ENCODE assay signal across 15 mouse cellular contexts in the genomic region with DNA sequence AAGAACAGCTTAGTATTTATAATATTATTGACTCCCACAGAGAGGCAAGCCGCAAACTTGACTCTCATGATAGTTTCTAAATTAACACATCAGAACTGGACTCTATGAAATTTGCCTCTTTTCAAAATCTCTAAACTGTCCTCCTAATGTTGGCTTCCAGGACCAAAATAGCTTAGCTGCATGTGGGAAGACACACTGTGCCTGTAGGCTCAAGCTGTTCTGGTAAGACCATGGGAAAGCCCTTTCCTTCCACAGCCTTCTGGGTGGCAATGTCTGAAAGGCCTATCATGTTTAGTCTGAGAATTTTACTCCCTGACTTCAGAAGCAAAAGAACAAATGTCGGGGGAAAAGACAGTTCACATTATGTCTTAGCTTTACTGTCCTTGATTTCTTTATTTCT.
DNase-seq lines count a peak whose midpoint lies in the region.
"Had no signal": no experiment of that assay in that cellular context is flagged by ENCODE, and none has a peak within 500 bp of the region (broad histone marks: within the 10 kb centered on the region; RNA-seq: fewer than 3 reads in every experiment).

No protein-coding gene starts in this region.

- peak; percentile 9 to 33 for DNase-seq in frontal cortex, adult 2 months (ENCODE audit: extremely low spot score in 1 of 2, low spot score in 1 of 2)
- DNase-seq in frontal cortex, postnatal 14 days (ENCODE audit: low spot score in 2 of 2), result no peak
- DNase-seq in left cerebral cortex, adult 18-20 months (ENCODE audit: low spot score in 2 of 2), result peak; percentile 7 to 19
- DNase-seq in left cerebral cortex, postnatal 4 days, result no peak
- DNase-seq in left cerebral cortex, adult 9 months (ENCODE audit: low spot score in 2 of 2), result peak; percentile 0 to 5
- peak; percentile 29 for DNase-seq in telencephalon, adult 2 months (ENCODE audit: low read depth, low spot score)
- no peak for DNase-seq in ovary, postnatal 36 days (ENCODE audit: low spot score)
- DNase-seq: adrenal gland, postnatal 14 days; cerebellum, adult 2 months; cerebellum, postnatal 10 days; forebrain, postnatal 0 days; gastrocnemius, postnatal 36 days; heart, adult 18-20 months; heart, postnatal 10 days; heart, postnatal 4 days had no signal

- intact Hi-C loops in left cerebral cortex, postnatal 4 days (cut with DNase I), result no loop called here

Comparison
In these comparisons a context has a peak if more than half of its experiments do, and no peak if none do; other contexts are left out.
1. DNase-seq: peak in frontal cortex, adult 2 months (2 of 2), left cerebral cortex, adult 18-20 months (2 of 2), left cerebral cortex, adult 9 months (2 of 2) and telencephalon, adult 2 months (single experiment); none in frontal cortex, postnatal 14 days (0 of 2), left cerebral cortex, postnatal 4 days (single experiment) and ovary, postnatal 36 days (single experiment).